Mouse (Mus musculus) CD4-positive helper T cell, adult 2 months (primary cell): ENCODE data around the gene Smarcd3.

ENCODE experiments used
- DNase-seq: peaks from one replicate; pipeline ENCODE4 v3.0.0-alpha.2; 2012; ENCODE audit warnings: low read depth, missing footprints, low spot score

Gene Smarcd3

DNA sequence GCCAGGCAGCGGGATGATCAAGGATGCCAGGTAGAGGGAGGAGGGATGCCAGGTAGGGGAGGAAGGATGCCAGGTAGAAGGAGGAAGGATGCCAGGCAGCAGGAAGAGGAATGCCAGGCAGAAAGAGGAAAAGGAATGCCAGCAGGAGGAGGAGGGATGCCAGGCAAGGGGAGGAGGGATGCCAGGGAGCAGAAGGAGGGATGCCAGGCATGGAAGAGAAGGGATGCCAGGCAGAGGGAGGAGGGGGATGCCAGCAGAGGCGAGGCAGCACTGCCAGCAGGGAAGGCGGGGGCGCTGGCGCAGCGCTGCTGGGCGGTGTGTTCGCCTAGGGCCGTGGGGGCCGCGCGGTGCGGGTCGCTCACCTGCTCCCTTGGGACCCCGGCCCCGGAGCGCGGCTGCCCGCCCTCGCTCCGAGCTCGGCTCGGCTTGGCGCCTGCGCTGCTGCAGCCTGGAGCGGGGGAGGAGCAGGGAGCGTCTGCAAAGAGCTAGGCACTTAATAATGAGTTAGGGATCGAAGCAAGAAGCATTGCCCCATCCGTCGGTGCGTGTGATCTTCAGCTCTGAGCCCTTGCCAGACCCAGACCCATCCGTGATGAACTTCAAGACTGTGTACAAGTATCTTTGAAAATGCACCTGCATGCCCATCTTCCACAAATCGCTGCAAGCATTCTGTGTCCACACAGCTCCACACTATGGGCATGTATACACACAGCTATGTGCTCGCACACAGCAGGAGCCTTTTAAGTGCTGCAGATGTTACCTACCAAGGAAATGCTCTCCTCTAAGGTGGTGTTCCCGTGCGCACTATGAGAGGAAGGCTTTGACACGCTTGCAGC, at the start of gene Smarcd3:
Gene Smarcd3 (minus strand): TSS at position 426 of the 836 bp plus-strand sequence.
- DNase-seq, result no peak

DNA sequence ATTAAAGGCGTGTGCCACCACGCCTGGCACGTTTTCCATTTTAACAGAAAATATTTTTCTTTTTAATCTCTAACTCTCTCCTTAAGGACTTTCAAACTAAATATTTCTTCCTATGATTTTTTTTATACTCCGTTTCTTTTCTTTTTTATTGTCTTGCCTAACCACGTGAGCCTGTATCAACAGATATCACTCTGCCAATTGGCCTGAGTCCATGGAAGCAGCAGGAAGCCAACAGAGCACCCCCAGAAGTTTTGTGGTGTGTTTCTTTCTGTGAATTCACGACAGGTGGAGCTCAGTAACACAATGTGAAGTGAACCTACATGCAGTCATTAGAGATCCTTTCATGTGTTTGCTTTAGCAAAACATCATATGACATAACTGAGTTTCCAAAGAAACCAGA, 37.2 kb upstream of the Smarcd3 start:
- DNase-seq, result no peak

GRCm38 (mm10) chr5:24659708-24660423, 35.7 kb upstream of the Smarcd3 start:
- DNase-seq, result no peak

GRCm38 (mm10) chr5:24657113-24657512, 32.9 kb upstream of the Smarcd3 start:
- no peak for DNase-seq

DNA sequence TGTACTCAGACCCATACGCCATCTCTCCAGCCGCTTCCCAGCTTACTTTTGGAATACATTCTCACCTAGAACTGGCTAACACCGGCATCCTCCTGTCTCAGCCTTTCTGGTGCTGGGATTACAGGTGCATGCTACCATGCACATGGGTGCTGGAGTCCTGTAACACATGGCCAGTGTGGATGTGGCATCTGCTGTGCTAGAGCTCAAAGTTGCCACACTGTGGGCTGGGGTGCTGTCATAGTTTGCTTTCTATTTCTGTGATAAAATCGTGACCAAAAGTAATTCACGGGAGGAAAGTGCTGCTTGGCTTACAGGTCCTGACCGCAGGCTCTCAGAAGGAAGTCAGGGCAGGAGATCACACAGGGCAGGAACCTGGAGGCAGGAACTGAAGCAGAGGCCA, 30.3 kb upstream of the Smarcd3 start:
- DNase-seq, result no peak

DNA sequence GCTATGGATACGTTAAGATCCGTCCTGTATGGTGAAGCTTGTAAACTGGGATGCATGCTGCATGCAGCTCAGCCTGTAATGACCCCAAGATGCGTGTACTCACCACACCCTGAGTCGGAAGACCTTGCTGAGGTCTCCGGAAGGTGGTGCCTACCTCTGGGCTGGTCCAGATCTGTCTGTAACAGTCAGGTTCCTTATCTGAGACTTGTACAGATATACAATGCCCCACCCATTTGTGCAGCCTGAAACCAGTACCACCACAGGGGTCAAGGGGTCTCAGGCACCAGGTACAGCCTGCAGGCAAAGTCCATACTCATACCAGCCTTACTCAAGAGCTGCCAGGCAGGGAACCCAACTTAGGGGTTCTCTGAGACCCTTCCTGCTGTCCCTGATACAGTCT, 28.6 kb upstream of the Smarcd3 start:
- DNase-seq, result no peak

DNA sequence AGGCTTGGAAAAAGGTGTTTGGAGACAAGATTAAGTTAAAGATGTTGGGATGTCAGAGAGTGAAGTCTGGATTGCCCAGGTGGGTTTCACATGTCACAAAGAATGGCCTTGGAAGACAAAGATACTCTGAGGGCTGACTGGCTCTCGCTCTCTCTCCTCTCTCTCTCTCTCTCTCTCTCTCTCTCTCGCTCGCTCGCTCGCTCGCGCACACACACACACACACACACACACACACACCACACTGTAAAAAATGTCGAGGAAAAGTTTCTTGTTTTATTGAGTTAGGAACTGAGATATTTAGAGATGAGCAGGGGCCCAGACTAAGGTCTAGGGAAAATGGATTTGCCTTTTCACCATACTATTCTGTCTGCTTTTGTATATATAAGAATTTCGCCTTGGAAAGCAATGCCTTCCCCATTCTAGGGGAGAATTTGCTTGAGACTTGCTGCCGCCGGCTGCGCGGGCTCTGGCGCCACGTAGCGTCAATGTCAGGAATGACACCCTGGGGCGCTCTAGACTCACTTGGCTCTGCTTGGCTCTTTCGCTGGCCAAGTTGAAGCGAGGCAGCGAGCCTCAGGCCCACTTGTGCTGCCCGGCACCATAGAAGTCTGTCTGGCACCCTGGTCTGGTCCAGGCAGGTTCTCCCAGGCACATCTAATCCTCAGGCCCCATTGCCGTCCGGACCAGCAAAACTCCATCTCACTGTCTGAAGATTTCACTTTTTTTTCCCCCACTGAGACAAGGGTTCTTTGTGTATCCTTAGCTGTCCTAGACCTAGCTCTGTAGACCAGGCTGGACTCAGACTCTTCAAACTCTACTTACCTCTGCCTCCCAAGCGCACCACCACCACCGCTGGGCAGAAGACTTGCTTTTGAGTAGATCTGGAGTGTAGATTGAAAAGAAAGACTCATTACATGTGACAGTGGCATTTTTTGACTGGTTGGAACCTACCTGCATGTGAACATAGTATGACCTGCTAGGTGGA, 27.8 kb upstream of the Smarcd3 start:
- peak; percentile 64 for DNase-seq

DNA sequence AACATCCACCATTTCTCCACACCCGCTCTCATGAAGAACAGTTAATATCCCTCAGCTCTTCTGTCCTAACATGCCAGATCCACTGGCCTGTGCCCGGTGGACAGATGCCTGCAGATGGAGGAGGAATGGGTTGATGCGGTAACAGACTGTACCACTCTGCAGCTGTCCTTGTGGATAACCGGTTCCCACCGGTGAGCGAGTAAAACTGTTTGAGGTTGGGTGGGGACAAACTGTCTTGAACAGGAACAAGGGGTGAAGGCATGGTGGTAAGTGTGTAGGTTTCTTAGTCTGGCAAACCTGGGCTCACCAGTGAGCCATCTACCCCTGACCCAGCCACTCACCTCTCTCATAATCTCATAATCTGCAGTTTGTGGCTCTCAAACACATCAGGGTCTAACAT, 27.1 kb upstream of the Smarcd3 start:
- no peak for DNase-seq

DNA sequence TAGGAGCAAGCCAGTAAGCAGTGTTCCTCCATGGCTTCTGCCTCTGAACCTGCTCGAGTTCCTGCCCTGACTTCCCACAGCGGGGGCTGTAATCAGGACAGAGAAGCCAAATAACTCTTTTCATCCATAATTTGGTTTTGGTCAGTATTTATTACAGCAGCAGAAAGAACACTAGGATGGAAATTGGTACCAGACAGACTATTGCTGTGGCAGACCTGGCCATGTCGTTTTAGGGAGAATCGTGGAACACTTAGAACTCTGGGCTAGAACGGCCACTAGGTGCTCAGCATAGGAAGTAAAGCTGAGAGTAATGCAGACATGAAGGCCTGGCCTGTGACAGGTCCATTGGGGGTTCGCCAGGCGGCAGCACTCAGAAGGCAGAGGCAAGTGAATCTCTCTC, 25.5 kb upstream of the Smarcd3 start:
- DNase-seq, result no peak

DNA sequence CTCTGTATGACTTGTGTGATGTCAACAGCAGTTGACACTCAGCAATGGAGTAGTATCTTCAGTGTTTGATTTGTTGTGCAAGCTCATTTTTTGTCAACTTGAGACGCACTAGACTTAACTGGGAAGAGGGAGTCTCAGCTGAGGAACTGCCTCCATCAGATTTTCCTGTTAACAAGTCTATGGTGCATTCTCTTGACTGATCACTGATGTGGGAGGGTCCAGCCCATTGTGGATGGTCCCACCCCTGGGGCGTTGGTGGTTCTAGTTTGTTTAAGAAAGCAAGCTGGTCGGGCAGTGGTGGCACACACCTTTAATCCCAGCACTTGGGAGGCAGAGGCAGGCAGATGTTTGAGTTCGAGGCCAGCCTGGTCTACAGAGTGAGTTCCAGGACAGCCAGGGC, 25.0 kb upstream of the Smarcd3 start:
- no peak for DNase-seq

DNA sequence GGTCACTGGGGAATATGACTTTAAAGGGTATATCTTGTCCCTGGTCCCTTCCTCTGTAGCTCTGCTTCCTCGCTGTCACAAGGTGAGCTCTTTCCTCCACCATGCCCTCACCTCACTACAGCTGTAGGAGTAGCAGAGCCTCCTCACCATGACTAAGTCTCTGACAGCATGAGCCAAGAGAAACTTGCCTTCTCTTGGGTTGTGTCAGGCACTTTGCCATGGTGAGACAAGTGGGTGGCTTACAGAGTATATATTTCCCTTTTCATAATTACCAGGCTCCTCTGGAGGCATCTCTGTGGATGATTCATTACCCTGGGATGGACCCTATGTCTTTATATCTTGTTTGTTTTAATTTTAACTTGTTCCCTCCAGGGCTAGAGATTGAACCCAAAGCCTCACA, 21.2 kb upstream of the Smarcd3 start:
- no peak for DNase-seq

- DNase-seq, result no peak
Observed at GRCm38 (mm10) chr5:24639081-24639480, 14.9 kb upstream of the Smarcd3 start.

DNA sequence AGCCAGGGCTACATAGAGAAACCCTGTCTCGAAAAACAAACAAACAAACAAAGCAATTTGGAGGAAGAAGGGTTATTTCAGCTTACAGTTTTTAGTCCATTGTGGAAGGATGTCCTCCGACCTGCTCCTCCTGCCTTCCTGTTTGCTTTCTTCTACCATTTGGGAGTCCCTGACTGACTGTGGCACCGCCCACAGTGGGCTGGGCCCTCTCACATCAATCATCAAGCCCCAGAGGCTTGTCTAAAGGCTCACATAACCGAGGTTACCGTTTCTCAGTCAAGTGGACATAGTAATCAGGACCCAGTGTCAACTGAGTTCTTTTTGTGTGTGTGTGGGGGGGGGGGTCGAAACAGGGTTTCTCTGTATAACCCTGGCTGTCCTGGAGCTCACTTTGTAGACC, 13.9 kb upstream of the Smarcd3 start:
- no peak for DNase-seq

GRCm38 (mm10) chr5:24636987-24637386, 12.8 kb upstream of the Smarcd3 start:
- DNase-seq, result no peak

DNA sequence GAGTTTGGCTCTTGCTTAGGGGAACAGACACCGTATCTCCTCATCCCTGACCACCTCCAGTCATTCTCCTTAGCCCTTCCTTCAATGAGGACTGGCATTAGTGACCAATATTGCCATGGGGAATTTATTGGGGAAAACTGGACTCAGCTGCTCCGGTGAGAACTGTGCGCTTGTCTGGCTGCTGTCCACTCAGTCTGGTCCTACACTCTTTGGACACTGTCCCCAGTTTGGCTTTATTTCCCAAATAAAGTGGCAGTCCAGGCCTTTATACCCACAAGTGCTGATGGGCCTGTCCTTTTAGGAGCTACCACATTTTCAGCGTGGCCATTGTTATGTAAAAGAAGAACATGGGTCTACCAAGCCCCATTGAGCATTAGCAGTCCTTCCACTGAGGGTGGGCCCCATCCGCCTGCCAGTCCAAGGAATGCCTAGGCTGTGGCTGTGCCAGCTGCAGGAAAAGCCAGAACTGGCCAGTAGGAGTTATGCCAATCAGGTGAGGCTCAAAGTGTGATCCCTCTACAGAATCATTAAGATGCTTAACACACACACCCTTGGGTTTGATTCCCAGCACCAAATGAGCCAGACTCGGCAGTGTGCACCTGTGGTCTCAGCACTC, 11.4 kb upstream of the Smarcd3 start:
- no peak for DNase-seq

DNA sequence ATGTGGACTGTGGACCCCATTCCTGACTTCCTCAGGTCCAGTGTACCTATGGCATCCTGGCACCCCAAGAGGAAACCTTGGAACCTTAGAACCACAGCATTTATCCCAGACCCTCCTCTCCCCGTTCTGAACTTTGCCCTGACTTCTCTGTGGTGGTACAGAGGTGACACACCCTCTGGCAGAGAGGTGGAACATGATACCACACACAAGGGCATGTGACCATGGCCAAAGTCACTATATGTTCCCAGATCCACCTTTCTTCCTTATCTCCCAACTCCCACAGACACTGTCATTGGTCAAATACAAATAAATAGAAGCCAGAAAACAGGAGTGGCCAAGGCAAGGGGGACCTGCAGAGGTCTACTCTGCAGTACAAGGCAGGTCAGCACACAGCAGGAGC, 10.9 kb upstream of the Smarcd3 start:
- no peak for DNase-seq

DNA sequence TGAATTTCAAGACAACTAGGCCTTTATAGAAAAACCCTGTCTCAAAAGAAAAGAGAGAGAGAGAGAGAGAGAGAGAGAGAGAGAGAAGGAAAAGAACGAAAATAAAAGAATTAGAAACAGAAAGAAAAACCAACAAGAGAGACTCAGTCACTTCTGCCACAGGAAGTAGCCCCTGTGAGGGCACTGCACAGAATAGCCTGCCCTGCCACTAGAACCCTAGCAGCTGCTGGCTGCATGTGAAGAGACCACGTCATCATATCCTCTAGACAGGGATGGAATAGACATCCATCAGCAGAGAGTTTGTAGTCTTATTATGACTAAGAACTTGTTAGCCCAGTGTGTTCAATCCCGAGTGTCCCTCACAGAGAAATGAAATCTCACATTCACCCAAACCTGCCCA, 5.5 kb upstream of the Smarcd3 start:
- DNase-seq, result peak; percentile 28

- no peak for DNase-seq
Observed at GRCm38 (mm10) chr5:24624822-24625120, 560 bp upstream of the Smarcd3 start.

GRCm38 (mm10) chr5:24623041-24623985, 898 bp downstream of the Smarcd3 start:
- no peak for DNase-seq

DNA sequence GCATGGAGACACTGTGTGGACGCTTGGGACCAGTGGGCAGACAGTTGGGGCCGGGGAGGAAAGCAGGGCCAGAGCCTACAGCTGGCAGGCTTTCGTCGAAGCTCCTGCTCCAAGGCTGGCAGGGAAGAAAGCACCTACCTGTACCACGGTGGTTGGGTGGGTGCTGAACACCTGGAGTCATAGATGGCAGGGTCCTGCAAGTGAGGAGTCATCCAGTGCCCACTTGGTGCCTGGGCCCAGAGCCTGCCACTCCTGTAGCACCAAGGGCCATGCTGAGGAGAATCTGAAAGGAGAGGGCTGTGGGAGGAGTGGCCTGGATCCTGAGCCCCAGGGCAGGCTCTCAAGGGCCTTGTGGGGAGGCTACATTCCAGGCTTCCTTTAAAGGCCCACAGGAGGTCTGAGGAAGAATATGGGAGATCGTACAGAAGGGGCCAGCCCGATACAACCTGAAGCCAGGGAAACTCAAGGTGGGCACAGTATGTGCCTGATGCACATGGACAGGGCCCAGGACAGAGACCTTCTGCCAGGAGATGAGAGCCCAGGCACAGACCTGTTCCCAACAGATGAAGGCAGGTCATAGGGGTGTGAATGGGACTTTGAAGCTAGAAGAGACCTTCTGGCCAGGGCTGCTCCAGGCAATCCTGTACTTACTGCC, 1.7 kb downstream of the Smarcd3 start:
- DNase-seq, result no peak
